Mouse (Mus musculus): ENCODE measurements around the gene Pank3. TPM values are rescaled to one million over a fixed set of nuclear protein-coding genes. Genes with fewer than 3 reads are reported as not detected.

Gene Pank3
- total and polyA plus RNA-seq, 3 experiments = 12.0 to 20.7 (median 19.6) TPM

DNA sequence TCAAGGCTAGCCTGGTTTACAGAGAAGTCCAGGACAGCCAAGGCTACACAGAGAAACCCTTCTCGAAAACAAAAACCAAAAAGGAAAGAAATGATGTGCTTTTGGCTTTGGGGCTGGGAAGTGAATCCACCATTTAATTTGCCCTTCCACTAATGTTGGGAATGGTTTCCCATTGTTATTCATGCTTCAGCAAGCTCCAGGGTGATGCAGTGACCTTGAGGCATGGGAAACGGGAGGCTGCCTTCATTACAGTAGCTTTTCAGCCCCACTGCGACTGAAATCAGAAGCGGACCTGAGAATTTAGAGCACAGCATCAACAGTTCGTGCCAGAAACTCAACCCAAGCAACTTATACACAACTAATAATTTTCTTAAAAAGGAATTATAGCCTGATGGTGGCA is 32.0 kb downstream of the Pank3 start:
- Histone ChIP-seq H3K27me3 (ENCODE audit: control insufficient read depth in 1 of 2, insufficient read depth in 2 of 2, low read length in 2 of 2) (no peaks in the 10 kb centered on the region), H3K4me3 (ENCODE audit: control insufficient read depth in 1 of 2, insufficient read depth in 1 of 2, low read depth in 2 of 2, low read length in 2 of 2) (no peak overlapping the region), H3K4me1 (ENCODE audit: control insufficient read depth in 1 of 2, insufficient read depth in 2 of 2, low read length in 2 of 2) (no peaks in the 10 kb centered on the region), H3K27ac (ENCODE audit: control insufficient read depth, low read depth, low read length) (no peak overlapping the region), H3K79me2 (ENCODE audit: control insufficient read depth, insufficient read depth, low read length, poor library complexity) (no peaks in the 10 kb centered on the region), H3K9me3 (replicated peaks; ENCODE audit: insufficient read depth, low read length) (no peaks in the 10 kb centered on the region), H3K36me3 (ENCODE audit: control insufficient read depth in 1 of 2, insufficient read depth in 2 of 2, low read length in 2 of 2) (no peaks in the 10 kb centered on the region), H3K9ac (ENCODE audit: control insufficient read depth, low read depth, low read length, poor library complexity, severe bottlenecking) (no peak overlapping the region)
- DNase-seq (ENCODE audit: low read depth, low spot score) = no peak
- TF ChIP-seq NELFE (IDR thresholded peaks at IDR 0.05; ENCODE audit: low read depth, low read length) (no peak), GATA1 (IDR thresholded peaks at IDR 0.05; ENCODE audit: low read depth, low read length) (no peak), TBP (IDR thresholded peaks at IDR 0.05; ENCODE audit: low read depth, low read length) (no peak), ETS1 (IDR thresholded peaks at IDR 0.05; ENCODE audit: low read depth, low read length) (no peak), ZC3H11A (IDR thresholded peaks at IDR 0.05; ENCODE audit: low read depth, low read length) (no peak), ZKSCAN1 (IDR thresholded peaks at IDR 0.05; ENCODE audit: low read depth, low read length) (no peak), MEF2A (IDR thresholded peaks at IDR 0.05; ENCODE audit: extremely low read depth, insufficient replicate concordance, low read depth, low read length, poor library complexity, severe bottlenecking) (no peak), UBTF (IDR thresholded peaks at IDR 0.05; ENCODE audit: borderline replicate concordance, insufficient read depth, low read depth, low read length) (no peak), RCOR1 (IDR thresholded peaks at IDR 0.05; ENCODE audit: low read depth, low read length) (no peak), SIN3A (IDR thresholded peaks at IDR 0.05; ENCODE audit: low read length) (no peak), MAZ (IDR thresholded peaks at IDR 0.05; ENCODE audit: low read depth, low read length) (no peak), EP300 (IDR thresholded peaks at IDR 0.05; ENCODE audit: low read depth in 1 of 2, low read length in 2 of 2) (no peak)

DNA sequence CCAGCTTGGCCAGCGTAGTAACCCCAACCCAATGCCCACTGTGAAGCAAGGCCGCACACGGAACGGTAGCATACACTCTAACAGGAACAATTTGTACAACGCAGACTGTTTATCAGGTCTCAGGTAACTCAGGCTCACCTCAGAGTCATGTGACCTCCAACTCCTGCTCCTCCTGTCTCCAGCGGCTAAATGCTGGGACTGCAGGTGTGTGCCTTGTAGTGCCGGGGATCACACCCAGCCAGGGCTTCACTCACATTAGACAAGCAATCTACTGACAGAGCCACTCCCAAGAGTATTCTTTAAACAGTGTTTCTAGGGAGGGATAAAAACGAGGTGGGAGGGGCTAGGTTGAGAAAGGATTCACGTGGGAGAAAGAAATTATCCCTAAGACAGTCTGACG is 42.2 kb downstream of the Pank3 start:
- Histone ChIP-seq H3K9me3 (replicated peaks; ENCODE audit: insufficient read depth, low read length) (no peaks in the 10 kb centered on the region), H3K27me3 (ENCODE audit: control insufficient read depth in 1 of 2, insufficient read depth in 2 of 2, low read length in 2 of 2) (no peaks in the 10 kb centered on the region), H3K4me1 (ENCODE audit: control insufficient read depth in 1 of 2, insufficient read depth in 2 of 2, low read length in 2 of 2) (no peaks in the 10 kb centered on the region), H3K36me3 (ENCODE audit: control insufficient read depth in 1 of 2, insufficient read depth in 2 of 2, low read length in 2 of 2) (peaks cover 0 to 68% of the 10 kb centered on the region in 2 experiments; a peak in 2 of 4 replicates), H3K27ac (ENCODE audit: control insufficient read depth, low read depth, low read length) (no peak overlapping the region), H3K79me2 (ENCODE audit: control insufficient read depth, insufficient read depth, low read length, poor library complexity) (no peaks in the 10 kb centered on the region), H3K9ac (ENCODE audit: control insufficient read depth, low read depth, low read length, poor library complexity, severe bottlenecking) (no peak overlapping the region), H3K4me3 (ENCODE audit: control insufficient read depth in 1 of 2, insufficient read depth in 1 of 2, low read depth in 2 of 2, low read length in 2 of 2) (no peak overlapping the region)
- TF ChIP-seq CHD1 (IDR thresholded peaks at IDR 0.05; ENCODE audit: low read depth, low read length) (no peak), TBP (IDR thresholded peaks at IDR 0.05; ENCODE audit: low read depth, low read length) (no peak), USF1 (IDR thresholded peaks at IDR 0.05; ENCODE audit: low read depth, low read length) (peak; percentile 32; the same call in 1 of the 2 replicates), ETS1 (IDR thresholded peaks at IDR 0.05; ENCODE audit: low read depth, low read length) (no peak)
- no peak for DNase-seq (ENCODE audit: low read depth, low spot score)

DNA sequence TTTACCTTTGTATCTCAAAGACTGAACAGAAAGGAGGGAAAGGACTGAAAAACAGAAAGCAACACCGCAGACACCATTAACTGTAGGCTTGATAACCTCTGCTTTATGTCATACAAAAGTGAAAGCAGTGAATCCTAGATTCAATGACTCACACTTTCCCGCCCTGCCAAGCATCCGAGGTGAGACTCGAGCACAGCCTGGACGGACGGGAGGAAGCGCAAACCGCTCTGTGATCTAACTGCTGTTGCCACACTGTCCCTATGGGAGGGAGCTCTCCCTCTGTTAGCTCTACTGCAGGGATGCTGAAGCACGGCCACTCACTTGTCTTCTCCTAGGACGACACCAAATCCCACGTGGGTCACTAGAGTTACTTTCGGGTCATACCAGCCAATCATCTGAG is 47.0 kb downstream of the Pank3 start:
- H3K27ac ChIP-seq (ENCODE audit: control insufficient read depth, low read depth, low read length) = no peak overlapping the region
- H3K9me3 ChIP-seq (replicated peaks; ENCODE audit: insufficient read depth, low read length) = no peaks in the 10 kb centered on the region
- peaks cover 0 to 80% of the 10 kb centered on the region in 2 experiments; a peak in 2 of 4 replicates for H3K36me3 ChIP-seq (ENCODE audit: control insufficient read depth in 1 of 2, insufficient read depth in 2 of 2, low read length in 2 of 2)
- TF ChIP-seq MYB (IDR thresholded peaks at IDR 0.05; ENCODE audit: low read depth, low read length) (no peak), HCFC1 (IDR thresholded peaks at IDR 0.05; ENCODE audit: low read depth, low read length) (no peak)
- no peaks in the 10 kb centered on the region for H3K79me2 ChIP-seq (ENCODE audit: control insufficient read depth, insufficient read depth, low read length, poor library complexity)
- no peaks in the 10 kb centered on the region for H3K27me3 ChIP-seq (ENCODE audit: control insufficient read depth in 1 of 2, insufficient read depth in 2 of 2, low read length in 2 of 2)
- DNase-seq (ENCODE audit: low read depth, low spot score) = no peak
- no peak overlapping the region for H3K4me3 ChIP-seq (ENCODE audit: control insufficient read depth in 1 of 2, insufficient read depth in 1 of 2, low read depth in 2 of 2, low read length in 2 of 2)
- no peaks in the 10 kb centered on the region for H3K4me1 ChIP-seq (ENCODE audit: control insufficient read depth in 1 of 2, insufficient read depth in 2 of 2, low read length in 2 of 2)
- H3K9ac ChIP-seq (ENCODE audit: control insufficient read depth, low read depth, low read length, poor library complexity, severe bottlenecking) = no peak overlapping the region
